Mouse (Mus musculus) bone marrow, adult 2 months (tissue): ENCODE measurements around the gene Insm2. TPM values are rescaled to one million over a fixed set of nuclear protein-coding genes. Genes with fewer than 3 reads are reported as not detected.

Source experiments
- H3K27ac ChIP-seq: fragments of 200-500 bp; 2 replicates; pipeline ENCODE4 v1.5.1; 2012; ENCODE audit warnings: low read depth, mild to moderate bottlenecking, control low read depth, inconsistent platforms, low read length; ENCODE audit not compliant: control insufficient read depth, poor library complexity, insufficient read depth
- H3K4me1 ChIP-seq: fragments of 200-500 bp; 2 replicates; pipeline ENCODE4 v1.6.1; 2011; ENCODE audit warnings: low read length; ENCODE audit not compliant: control insufficient read depth, insufficient read depth
- H3K4me3 ChIP-seq: fragments of 200-500 bp; replicated peaks from 2 replicates; pipeline ENCODE3; 2011; ENCODE audit warnings: mild to moderate bottlenecking, low read depth, low read length, control low read depth; ENCODE audit not compliant: control insufficient read depth
- CTCF ChIP-seq: fragments of 200-500 bp; IDR thresholded peaks from 2 replicates; pipeline ENCODE4 v1.5.1; 2011; ENCODE audit warnings: low read length, control low read depth; ENCODE audit not compliant: control insufficient read depth, insufficient read depth
- POLR2A ChIP-seq: fragments of 200-500 bp; IDR thresholded peaks from 2 replicates; pipeline ENCODE4 v1.6.1; 2011; ENCODE audit warnings: low read depth, mild to moderate bottlenecking, control low read depth, low read length, borderline replicate concordance; ENCODE audit not compliant: control insufficient read depth
- WGBS: fragments of 180-500 bp; shearing (Covaris S2); methylation state at CpG from one replicate; pipeline ENCODE4 v1.1.7; 2018; 5-methylcytosine and 5-hydroxymethylcytosine counted together
- polyA plus RNA-seq: library from polyadenylated mRNA; stranded (reverse); fragments of >200 nt; gene quantifications from 2 replicates; pipeline ENCODE4 v1.2.4, GENCODE M21; 2011; ENCODE audit warnings: low replicate concordance; ENCODE audit not compliant: missing spikeins, insufficient read depth, insufficient read length

The Insm2 gene
- polyA plus RNA-seq, 1 experiment: not detected

DNA sequence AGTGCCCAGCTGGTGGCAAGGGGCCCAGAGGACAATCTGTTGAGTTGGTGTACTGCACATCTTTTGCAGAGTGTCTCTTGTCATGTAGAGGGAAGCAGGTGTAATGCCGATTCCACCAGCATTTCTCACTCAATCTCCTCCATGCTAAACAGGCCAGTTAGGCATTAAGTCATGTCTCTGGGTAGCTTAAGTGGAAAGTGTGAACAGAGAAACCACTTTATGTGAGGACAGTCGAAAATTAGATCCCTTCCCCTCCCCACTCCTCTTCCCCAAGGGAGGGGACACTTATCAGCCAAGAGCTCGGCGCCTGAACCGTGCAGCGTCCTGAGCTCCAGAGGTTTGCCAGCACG lies 715 bp upstream of the Insm2 start:
- WGBS: 14% methylated on average over 7 of the region's 7 CpGs
- TF ChIP-seq CTCF (no peak), POLR2A (no peak)
- Histone ChIP-seq H3K27ac (no peak overlapping the region), H3K4me3 (no peak overlapping the region), H3K4me1 (no peaks in the 10 kb centered on the region)

- WGBS: 3% methylated on average over 108 of the region's 109 CpGs
- TF ChIP-seq CTCF (no peak), POLR2A (no peak)
- Histone ChIP-seq H3K4me1 (no peaks in the 10 kb centered on the region), H3K27ac (no peak overlapping the region; the same call in 1 of the 2 replicates), H3K4me3 (no peak overlapping the region)
Observed at GRCm38 (mm10) chr12:55599639-55600502, 644 bp downstream of the Insm2 start.

DNA sequence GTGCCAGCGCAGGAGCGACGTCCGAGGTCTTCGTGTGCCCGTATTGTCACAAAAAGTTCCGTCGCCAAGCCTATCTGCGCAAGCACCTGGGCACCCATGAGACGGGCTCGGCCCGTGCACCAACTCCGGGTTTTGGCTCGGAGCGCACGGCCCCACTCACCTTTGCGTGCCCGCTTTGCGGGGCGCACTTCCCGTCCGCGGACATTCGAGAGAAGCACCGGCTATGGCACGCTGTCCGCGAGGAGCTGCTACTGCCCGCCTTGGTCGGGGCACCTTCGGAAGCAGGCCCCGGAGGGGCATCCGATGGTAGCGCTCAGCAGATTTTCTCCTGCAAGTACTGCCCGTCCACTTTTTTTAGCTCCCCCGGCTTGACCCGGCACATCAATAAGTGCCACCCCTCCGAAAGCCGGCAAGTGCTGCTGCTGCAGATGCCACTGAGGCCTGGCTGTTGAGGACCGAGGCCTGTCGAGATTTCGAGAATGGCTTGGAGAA lies 1.3 kb downstream of the Insm2 start:
- no peak overlapping the region for H3K27ac ChIP-seq
- no peaks in the 10 kb centered on the region for H3K4me1 ChIP-seq
- no peak for TF ChIP-seq CTCF
- no peak for TF ChIP-seq POLR2A
- WGBS: 11% methylated on average over 42 of the region's 42 CpGs
- no peak overlapping the region for H3K4me3 ChIP-seq

DNA sequence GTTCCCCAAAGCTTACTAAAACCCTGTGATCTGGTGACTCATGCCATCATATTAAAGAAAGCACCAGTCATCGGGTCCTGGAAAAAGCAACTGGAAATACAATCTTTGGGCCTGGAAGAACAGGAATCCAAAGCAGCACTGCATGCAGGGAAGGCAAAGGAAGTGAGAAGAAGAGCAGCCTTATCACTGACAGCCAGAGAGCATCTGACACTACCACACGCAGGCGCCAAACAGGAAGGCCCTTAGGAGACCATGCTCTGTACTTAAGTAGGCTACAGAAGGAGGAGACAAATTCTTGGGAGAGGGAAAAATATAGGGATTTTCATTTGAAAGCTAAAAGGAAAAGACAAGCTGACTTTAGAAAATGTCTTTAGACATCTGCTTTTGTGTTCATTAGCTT lies 5.2 kb downstream of the Insm2 start:
- no peak overlapping the region for H3K27ac ChIP-seq
- H3K4me3 ChIP-seq: no peak overlapping the region
- H3K4me1 ChIP-seq: no peaks in the 10 kb centered on the region
- TF ChIP-seq POLR2A (no peak), CTCF (no peak)
- WGBS: 73% methylated on average over 3 of the region's 3 CpGs

- 78% methylated on average over 4 of the region's 4 CpGs for WGBS
- H3K27ac ChIP-seq: no peak overlapping the region
- no peak for TF ChIP-seq CTCF
- TF ChIP-seq POLR2A: no peak
- H3K4me3 ChIP-seq: no peak overlapping the region
- no peaks in the 10 kb centered on the region for H3K4me1 ChIP-seq
Observed at GRCm38 (mm10) chr12:55607902-55608301, 8.7 kb downstream of the Insm2 start.

DNA sequence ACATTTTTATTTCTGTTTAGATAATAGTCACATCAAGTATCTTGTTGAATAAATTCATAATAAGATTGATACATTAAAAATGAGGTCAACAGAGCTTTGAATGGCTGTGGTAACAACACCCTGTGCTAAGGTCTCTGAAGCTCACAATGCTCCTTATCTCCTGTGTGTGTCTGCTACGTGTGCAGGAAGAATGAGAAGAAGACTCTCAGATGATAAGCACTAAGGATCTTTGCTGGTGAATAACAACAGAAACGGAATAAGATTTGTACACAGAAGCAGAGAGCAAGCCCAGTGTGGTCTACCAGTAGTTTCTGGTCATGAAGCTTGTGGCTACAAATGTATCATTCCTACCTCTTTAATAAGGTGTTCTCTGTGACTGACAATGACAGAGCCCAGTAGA lies 11.6 kb downstream of the Insm2 start:
- Histone ChIP-seq H3K4me3 (no peak overlapping the region), H3K4me1 (no peaks in the 10 kb centered on the region), H3K27ac (no peak overlapping the region)
- TF ChIP-seq CTCF: no peak
- no peak for TF ChIP-seq POLR2A
- 65% methylated on average over 2 of the region's 2 CpGs for WGBS

- Histone ChIP-seq H3K27ac (no peak overlapping the region), H3K4me3 (no peak overlapping the region), H3K4me1 (no peaks in the 10 kb centered on the region)
- 92% methylated on average over 2 of the region's 2 CpGs for WGBS
- TF ChIP-seq POLR2A (no peak), CTCF (no peak)
Observed at GRCm38 (mm10) chr12:55620321-55620720, 21.1 kb downstream of the Insm2 start.

- TF ChIP-seq CTCF (no peak), POLR2A (no peak)
- no peaks in the 10 kb centered on the region for H3K4me1 ChIP-seq
- H3K27ac ChIP-seq: no peak overlapping the region
- H3K4me3 ChIP-seq: no peak overlapping the region
- WGBS: 71% methylated on average over 3 of the region's 3 CpGs
Observed at GRCm38 (mm10) chr12:55622615-55623245, 23.5 kb downstream of the Insm2 start.
